Mouse (Mus musculus) intestine, embryonic 14.5 days (tissue): ENCODE data around the gene Ddx41. TPM values are rescaled to one million over a fixed set of nuclear protein-coding genes. Genes with fewer than 3 reads are reported as not detected.

ENCODE experiments used
- ATAC-seq: fragments of 200-750 bp; cut with Nextera tagmentation; replicated peaks from 2 replicates; pipeline ENCODE4 v1.8.0; 2017; ENCODE audit warnings: low read depth, moderate number of reproducible peaks, moderate TSS enrichment, moderate library complexity; ENCODE audit not compliant: low FRiP score, low TSS enrichment
- DNase-seq: peaks from one replicate; pipeline ENCODE4 v3.0.0-alpha.2; 2018; ENCODE audit warnings: low spot score
- H3K27ac ChIP-seq: fragments of 300-500 bp; sonication (generic); 2 replicates; pipeline ENCODE4 v1.5.1; 2014; ENCODE audit warnings: low read depth, mild to moderate bottlenecking, control low read depth
- H3K27me3 ChIP-seq: fragments of 300-500 bp; sonication (generic); replicated peaks from 2 replicates; pipeline ENCODE4 v1.6.1; 2014; ENCODE audit warnings: low read length, control low read depth; ENCODE audit not compliant: control insufficient read depth, insufficient read depth
- H3K36me3 ChIP-seq: fragments of 300-500 bp; sonication (generic); 2 replicates; pipeline ENCODE4 v1.6.1; 2014; ENCODE audit warnings: low read length, control low read depth; ENCODE audit not compliant: control insufficient read depth, insufficient read depth
- H3K4me1 ChIP-seq: fragments of 300-500 bp; sonication (generic); replicated peaks from 2 replicates; pipeline ENCODE4 v1.6.1; 2014; ENCODE audit warnings: low read length, control low read depth, mixed read lengths; ENCODE audit not compliant: control insufficient read depth, insufficient read depth
- H3K4me2 ChIP-seq: fragments of 300-500 bp; sonication (generic); 2 replicates; pipeline ENCODE4 v1.6.1; 2014; ENCODE audit warnings: low read length
- H3K4me3 ChIP-seq: fragments of 300-500 bp; sonication (generic); 2 replicates; pipeline ENCODE4 v1.5.1; 2014; ENCODE audit warnings: low read depth, low read length, control low read depth, mixed read lengths
- H3K9ac ChIP-seq: fragments of 300-500 bp; sonication (generic); 2 replicates; pipeline ENCODE4 v1.6.1; 2014; ENCODE audit warnings: mild to moderate bottlenecking, low read length
- H3K9me3 ChIP-seq: fragments of 300-500 bp; sonication (generic); 2 replicates; pipeline ENCODE4 v1.6.1; 2016; ENCODE audit warnings: low read length, control low read depth; ENCODE audit not compliant: control insufficient read depth
- WGBS: fragments of 180-500 bp; shearing (Covaris S2); extraction: QIAGEN DNeasy Blood & Tissue Kit; methylation state at CpG from one replicate; pipeline ENCODE4 v1.1.7; 2014; 5-methylcytosine and 5-hydroxymethylcytosine counted together
- microRNA-seq: library from miRNA; unstranded; fragments of <30 nt; microRNA quantifications from one replicate; pipeline ENCODE4, GENCODE M21; 2016
- polyA plus RNA-seq: library from polyadenylated mRNA; unstranded; fragments of >200 nt; fragmentation: Nextera tagmentation; extraction: Ambion mirVana; gene quantifications from 2 replicates; pipeline ENCODE4 v1.2.1, GENCODE M21; 2014

Gene Ddx41
- polyA plus RNA-seq, 1 experiment from 2014 or later, result 63.9 TPM

- Histone ChIP-seq H3K4me1 (peaks cover 44% of the 10 kb centered on the region), H3K27me3 (no peaks in the 10 kb centered on the region), H3K4me2 (peak overlapping the region; percentile 30), H3K36me3 (peaks cover 43% of the 10 kb centered on the region), H3K9ac (no peak overlapping the region; the same call in 1 of the 2 replicates), H3K27ac (peak overlapping the region; percentile 55; the same call in 1 of the 2 replicates), H3K9me3 (no peaks in the 10 kb centered on the region), H3K4me3 (no peak overlapping the region)
- ATAC-seq (no peak), DNase-seq (no peak)
- WGBS, result 25% methylated on average over 9 of the region's 9 CpGs
These were observed 53.4 kb downstream of the Ddx41 start for GRCm38 (mm10) chr13:55483071-55483470.

- H3K4me3 ChIP-seq, result no peak overlapping the region
- peaks cover 44% of the 10 kb centered on the region for H3K4me1 ChIP-seq
- no peaks in the 10 kb centered on the region for H3K27me3 ChIP-seq
- H3K36me3 ChIP-seq, result peaks cover 47% of the 10 kb centered on the region
- no peak overlapping the region for H3K9ac ChIP-seq
- no peak for DNase-seq
- H3K4me2 ChIP-seq, result peak overlapping the region; percentile 30; the same call in 1 of the 2 replicates
- no peak for ATAC-seq
- H3K27ac ChIP-seq, result peak overlapping the region; percentile 55; the same call in 1 of the 2 replicates
- no peaks in the 10 kb centered on the region for H3K9me3 ChIP-seq
- 65% methylated on average over 7 of the region's 7 CpGs for WGBS
These were observed 53.9 kb downstream of the Ddx41 start for GRCm38 (mm10) chr13:55482542-55482941.

Small RNA genes within 50 kb of the gene (microRNA-seq; reads per million reads assigned to microRNA genes)
- gene Mir6945, result 2.6 reads per million, percentile 27 among the genes with 10 or more reads in this experiment

Other genes starting within 250 kb of the Ddx41 start
- 586 and 598 TPM in 2 replicates for gene Prelid1, start 216.2 kb downstream of the Ddx41 start, polyA plus RNA-seq
- gene Rab24, start 214.7 kb downstream of the Ddx41 start, polyA plus RNA-seq, result 82.6 and 86.0 TPM in 2 replicates
- gene Mxd3, start 206.8 kb downstream of the Ddx41 start, polyA plus RNA-seq, result 30.1 and 30.2 TPM in 2 replicates
- gene Lman2, start 173.9 kb downstream of the Ddx41 start, polyA plus RNA-seq, result 99.9 and 104 TPM in 2 replicates
- gene Rgs14, start 166.9 kb downstream of the Ddx41 start, polyA plus RNA-seq, result 0.63 and 1.0 TPM in 2 replicates
- not detected in 2 replicates for gene Slc34a1, start 138.5 kb downstream of the Ddx41 start, polyA plus RNA-seq
- not detected in 2 replicates for gene Pfn3, start 121.4 kb downstream of the Ddx41 start, polyA plus RNA-seq
- 0.16 TPM in 1 of 2 replicates, not detected in the other for gene F12, start 109.9 kb downstream of the Ddx41 start, polyA plus RNA-seq
- 43.4 and 55.1 TPM in 2 replicates for gene Grk6, start 91.6 kb downstream of the Ddx41 start, polyA plus RNA-seq
- gene Prr7, start 72.4 kb downstream of the Ddx41 start, polyA plus RNA-seq, result 0.55 and 0.70 TPM in 2 replicates
- gene Dbn1, start 48.5 kb downstream of the Ddx41 start, polyA plus RNA-seq, result 120 and 134 TPM in 2 replicates
- gene Pdlim7, start 23.0 kb downstream of the Ddx41 start, polyA plus RNA-seq, result 253 and 260 TPM in 2 replicates
- gene Dok3, start 7.4 kb downstream of the Ddx41 start, polyA plus RNA-seq, result 1.9 and 2.5 TPM in 2 replicates
- gene Fam193b, start 34.5 kb upstream of the Ddx41 start, polyA plus RNA-seq, result 28.8 and 33.6 TPM in 2 replicates
- 59.9 and 64.8 TPM in 2 replicates for gene Tmed9, start 37.1 kb upstream of the Ddx41 start, polyA plus RNA-seq
- gene B4galt7, start 63.2 kb upstream of the Ddx41 start, polyA plus RNA-seq, result 12.6 and 17.4 TPM in 2 replicates
- 43.3 and 53.9 TPM in 2 replicates for gene Caml, start 86.3 kb upstream of the Ddx41 start, polyA plus RNA-seq
- 40.9 and 44.1 TPM in 2 replicates for gene Ddx46, start 98.4 kb upstream of the Ddx41 start, polyA plus RNA-seq
- gene B230219D22Rik, start 156.5 kb upstream of the Ddx41 start, polyA plus RNA-seq, result 66.2 and 66.4 TPM in 2 replicates
- gene Txndc15, start 178.0 kb upstream of the Ddx41 start, polyA plus RNA-seq, result 71.0 and 75.9 TPM in 2 replicates
- gene Pcbd2, start 190.7 kb upstream of the Ddx41 start, polyA plus RNA-seq, result 60.1 and 64.2 TPM in 2 replicates
- gene Catsper3, start 247.9 kb upstream of the Ddx41 start, polyA plus RNA-seq, result 0.23 TPM in 1 of 2 replicates, not detected in the other